Mouse (Mus musculus) midbrain, embryonic 16.5 days (tissue): Measurements from ENCODE around the gene Papolg. TPM values are rescaled to one million over a fixed set of nuclear protein-coding genes. Genes with fewer than 3 reads are reported as not detected.

ENCODE experiments used
- ATAC-seq: fragments of 200-750 bp; cut with Nextera tagmentation; 2 replicates; pipeline ENCODE4 v1.8.0; 2017; ENCODE audit warnings: moderate TSS enrichment
- H3K27ac ChIP-seq: fragments of 300-500 bp; sonication (generic); 2 replicates; pipeline ENCODE4 v1.5.1; 2014; ENCODE audit warnings: mild to moderate bottlenecking, low read length, mixed read lengths
- H3K27me3 ChIP-seq: fragments of 300-500 bp; sonication (generic); 2 replicates; pipeline ENCODE4 v1.6.1; 2014; ENCODE audit warnings: low read depth, low read length, mixed read lengths; ENCODE audit not compliant: control insufficient read depth, insufficient read depth
- H3K36me3 ChIP-seq: fragments of 300-500 bp; sonication (generic); 2 replicates; pipeline ENCODE4 v1.6.1; 2014; ENCODE audit warnings: mild to moderate bottlenecking, low read length, moderate library complexity, mixed read lengths; ENCODE audit not compliant: control insufficient read depth, insufficient read depth
- H3K4me1 ChIP-seq: fragments of 300-500 bp; sonication (generic); 2 replicates; pipeline ENCODE4 v1.6.1; 2014; ENCODE audit warnings: mild to moderate bottlenecking, low read length, mixed read lengths; ENCODE audit not compliant: control insufficient read depth, insufficient read depth
- H3K4me2 ChIP-seq: fragments of 300-500 bp; sonication (generic); 2 replicates; pipeline ENCODE4 v1.6.1; 2014; ENCODE audit warnings: mild to moderate bottlenecking, low read length, mixed read lengths
- H3K4me3 ChIP-seq: fragments of 300-500 bp; sonication (generic); 2 replicates; pipeline ENCODE4 v1.5.1; 2014; ENCODE audit warnings: low read depth, mild to moderate bottlenecking, low read length, moderate library complexity, mixed read lengths
- H3K9ac ChIP-seq: fragments of 300-500 bp; sonication (generic); 2 replicates; pipeline ENCODE4 v1.6.1; 2014; ENCODE audit warnings: low read depth, low read length, mixed read lengths
- H3K9me3 ChIP-seq: fragments of 300-500 bp; sonication (generic); replicated peaks from 2 replicates; pipeline ENCODE4 v1.6.1; 2014; ENCODE audit warnings: mild to moderate bottlenecking, low read length, mixed read lengths; ENCODE audit not compliant: control insufficient read depth, poor library complexity, severe bottlenecking
- WGBS: fragments of 180-500 bp; shearing (Covaris S2); extraction: QIAGEN DNeasy Blood & Tissue Kit; methylation state at CpG from one replicate; pipeline ENCODE4 v1.1.7; 2014; 5-methylcytosine and 5-hydroxymethylcytosine counted together
- polyA plus RNA-seq: library from polyadenylated mRNA; unstranded; fragments of >200 nt; fragmentation: Nextera tagmentation; extraction: Ambion mirVana; gene quantifications from 2 replicates; pipeline ENCODE4 v1.2.1, GENCODE M21; 2015

Papolg gene
- polyA plus RNA-seq, 1 experiment from 2014 or later: 21.5 TPM

- Histone ChIP-seq H3K4me2 (no peak overlapping the region), H3K27me3 (no peaks in the 10 kb centered on the region), H3K27ac (no peak overlapping the region), H3K36me3 (peaks cover 24% of the 10 kb centered on the region), H3K9me3 (no peaks in the 10 kb centered on the region), H3K9ac (no peak overlapping the region), H3K4me1 (no peaks in the 10 kb centered on the region), H3K4me3 (no peak overlapping the region)
- no peak for ATAC-seq
- 88% methylated on average over 7 of the region's 7 CpGs for WGBS
Observed at GRCm38 (mm10) chr11:23856054-23856722, 38.9 kb downstream of the Papolg start.

DNA sequence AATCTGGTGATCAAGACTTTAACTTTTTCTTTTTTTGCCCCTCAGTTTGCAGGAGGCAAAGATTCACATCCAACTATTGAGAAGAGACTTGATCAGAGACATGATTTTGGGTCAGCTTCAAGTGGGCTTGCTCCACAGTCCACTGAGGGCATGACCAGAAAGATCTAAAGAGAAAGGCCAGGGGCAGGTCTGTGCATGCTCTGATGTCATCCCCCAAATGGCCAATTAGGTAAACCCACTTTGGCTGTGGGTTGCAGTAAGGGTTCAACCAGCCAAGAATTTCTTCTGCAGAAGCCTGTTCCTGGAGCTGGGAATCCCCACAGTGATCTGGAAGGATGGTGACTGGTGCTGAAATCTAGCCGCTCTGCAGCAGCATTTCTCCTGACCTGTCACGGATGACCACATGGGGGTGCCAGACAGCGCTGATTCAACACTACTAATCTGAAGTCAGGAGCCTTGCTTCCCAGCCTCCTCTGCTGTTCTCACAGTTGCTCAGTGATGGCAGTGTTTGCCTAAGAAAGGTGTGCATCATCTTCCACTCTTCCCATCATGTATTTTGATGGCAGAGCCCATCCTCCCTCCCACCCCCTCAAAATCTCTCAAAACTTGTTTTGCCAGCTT, 39.8 kb downstream of the Papolg start:
- H3K4me2 ChIP-seq: no peak overlapping the region
- H3K4me3 ChIP-seq: no peak overlapping the region
- H3K4me1 ChIP-seq: no peaks in the 10 kb centered on the region
- no peaks in the 10 kb centered on the region for H3K27me3 ChIP-seq
- peak; percentile 78 for ATAC-seq
- no peak overlapping the region for H3K27ac ChIP-seq
- no peak overlapping the region for H3K9ac ChIP-seq
- WGBS: 10% methylated on average over 3 of the region's 3 CpGs
- H3K36me3 ChIP-seq: peaks cover 17% of the 10 kb centered on the region
- H3K9me3 ChIP-seq: no peaks in the 10 kb centered on the region

- 83% methylated on average over 5 of the region's 5 CpGs for WGBS
- Histone ChIP-seq H3K27ac (no peak overlapping the region), H3K4me3 (no peak overlapping the region), H3K36me3 (peaks cover 6% of the 10 kb centered on the region), H3K9ac (no peak overlapping the region), H3K9me3 (no peaks in the 10 kb centered on the region), H3K27me3 (no peaks in the 10 kb centered on the region), H3K4me2 (no peak overlapping the region), H3K4me1 (no peaks in the 10 kb centered on the region)
- ATAC-seq: no peak
Observed at GRCm38 (mm10) chr11:23853306-23853705, 41.7 kb downstream of the Papolg start.

DNA sequence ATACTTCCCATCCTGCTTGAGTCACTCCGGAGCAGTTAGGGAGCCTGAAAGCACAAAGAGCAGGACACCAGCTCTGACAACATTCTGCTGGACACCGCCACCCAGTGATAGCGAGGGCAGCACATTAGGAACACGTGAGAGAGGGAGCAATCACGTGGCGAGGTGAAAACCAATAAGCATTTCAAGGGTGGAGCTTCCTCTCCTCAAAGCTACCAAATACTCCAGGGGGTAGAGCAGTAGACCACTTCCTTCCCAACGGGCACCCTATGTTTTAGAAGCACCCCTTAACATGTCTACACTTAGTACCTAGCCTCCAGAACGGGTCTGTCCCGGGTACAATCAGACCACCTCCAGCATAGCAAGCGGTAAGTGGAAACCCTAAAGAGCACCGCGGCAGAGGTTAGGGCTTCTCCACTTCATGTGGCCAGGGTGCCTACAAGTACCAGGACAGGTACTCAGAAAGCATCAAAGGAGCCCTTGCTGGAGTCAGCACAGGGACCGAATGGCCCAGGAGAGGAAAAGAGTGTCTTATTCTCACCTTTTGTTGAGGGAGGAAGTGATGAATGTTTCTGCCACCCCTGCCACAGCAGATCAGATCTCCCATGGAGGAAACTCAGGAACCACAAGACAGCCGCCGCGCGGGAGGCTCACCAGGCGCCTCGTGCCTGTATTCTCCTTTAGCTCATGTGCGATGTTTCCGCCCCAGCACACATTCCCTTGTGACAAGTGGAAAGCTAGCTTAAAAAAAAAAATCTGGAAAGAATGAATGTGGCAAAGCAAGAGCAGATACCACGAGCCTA, 48.8 kb downstream of the Papolg start:
- H3K36me3 ChIP-seq: no peaks in the 10 kb centered on the region
- no peak for ATAC-seq
- WGBS: 71% methylated on average over 22 of the region's 22 CpGs

DNA sequence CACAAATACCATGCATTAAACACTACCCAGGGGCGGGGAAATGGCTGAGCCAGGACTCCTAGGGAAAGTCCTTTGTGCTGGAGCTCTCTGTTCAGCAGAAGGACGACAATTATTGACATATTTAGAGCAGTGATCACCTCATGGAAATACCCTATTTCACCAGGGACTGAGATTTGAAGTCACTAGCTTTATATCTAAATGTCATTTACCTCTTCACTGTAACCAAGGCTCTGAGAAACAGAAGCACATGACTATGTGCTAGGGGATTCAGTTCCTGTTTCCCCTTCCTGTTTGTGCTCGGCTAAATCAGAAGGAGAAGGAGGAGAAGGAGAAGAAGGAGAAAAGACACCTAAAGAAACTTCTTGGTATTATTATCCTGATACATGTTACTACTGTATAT, 71.8 kb downstream of the Papolg start:
- Histone ChIP-seq H3K27ac (no peak overlapping the region), H3K4me2 (no peak overlapping the region), H3K27me3 (no peaks in the 10 kb centered on the region), H3K9ac (no peak overlapping the region), H3K4me3 (no peak overlapping the region), H3K4me1 (no peaks in the 10 kb centered on the region), H3K9me3 (no peaks in the 10 kb centered on the region), H3K36me3 (no peaks in the 10 kb centered on the region)
- no peak for ATAC-seq
- WGBS: 71% methylated on average over 3 of the region's 3 CpGs

More for the DNA sequence above, 48.8 kb downstream of the Papolg start:
- H3K4me1 ChIP-seq: no peaks in the 10 kb centered on the region
- no peaks in the 10 kb centered on the region for H3K27me3 ChIP-seq
- no peak overlapping the region for H3K4me2 ChIP-seq
- no peaks in the 10 kb centered on the region for H3K9me3 ChIP-seq
- no peak overlapping the region for H3K27ac ChIP-seq
- H3K9ac ChIP-seq: no peak overlapping the region
- H3K4me3 ChIP-seq: no peak overlapping the region

GRCm38 (mm10) chr11:23821652-23822051, 73.4 kb downstream of the Papolg start:
- no peak for ATAC-seq
- Histone ChIP-seq H3K27ac (no peak overlapping the region), H3K4me3 (no peak overlapping the region), H3K4me2 (no peak overlapping the region), H3K9ac (no peak overlapping the region), H3K4me1 (no peaks in the 10 kb centered on the region), H3K36me3 (no peaks in the 10 kb centered on the region), H3K9me3 (peaks cover 2% of the 10 kb centered on the region; the same call in 1 of the 2 replicates), H3K27me3 (no peaks in the 10 kb centered on the region)
- 96% methylated on average over 2 of the region's 2 CpGs for WGBS

GRCm38 (mm10) chr11:23820977-23821376, 74.1 kb downstream of the Papolg start:
- H3K4me2 ChIP-seq: no peak overlapping the region
- H3K4me1 ChIP-seq: no peaks in the 10 kb centered on the region
- no peak overlapping the region for H3K4me3 ChIP-seq
- H3K36me3 ChIP-seq: no peaks in the 10 kb centered on the region
- H3K9ac ChIP-seq: no peak overlapping the region
- 75% methylated on average over 2 of the region's 2 CpGs for WGBS
- peaks cover 2% of the 10 kb centered on the region; the same call in 1 of the 2 replicates for H3K9me3 ChIP-seq
- H3K27ac ChIP-seq: no peak overlapping the region
- no peak for ATAC-seq
- no peaks in the 10 kb centered on the region for H3K27me3 ChIP-seq

DNA sequence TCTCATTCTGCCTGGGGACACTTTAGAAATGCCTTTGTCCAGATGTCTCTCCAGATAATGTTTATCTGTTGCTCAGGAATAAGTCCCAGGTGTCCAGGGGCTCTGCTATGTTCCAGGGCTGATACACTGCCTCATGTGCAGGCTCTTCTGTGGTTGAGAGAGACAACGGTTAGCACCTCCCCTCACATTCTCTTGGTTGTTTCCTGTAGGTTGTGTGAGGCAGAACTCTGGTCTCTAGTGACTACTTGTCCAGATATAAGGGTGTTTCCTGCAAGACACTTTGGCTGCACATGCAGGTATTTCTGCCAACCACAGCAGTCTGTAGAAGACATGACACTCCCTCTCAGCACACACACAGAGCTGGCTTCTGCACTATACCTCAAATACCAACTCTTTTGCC, 76.3 kb downstream of the Papolg start:
- H3K4me2 ChIP-seq: no peak overlapping the region
- H3K4me3 ChIP-seq: no peak overlapping the region
- no peaks in the 10 kb centered on the region for H3K4me1 ChIP-seq
- H3K9ac ChIP-seq: no peak overlapping the region
- no peak for ATAC-seq
- no peaks in the 10 kb centered on the region for H3K27me3 ChIP-seq
- no peaks in the 10 kb centered on the region for H3K36me3 ChIP-seq
- H3K27ac ChIP-seq: no peak overlapping the region
- 95% methylated on average over 1 of the region's 1 CpGs for WGBS
- peaks cover 2% of the 10 kb centered on the region; the same call in 1 of the 2 replicates for H3K9me3 ChIP-seq
